ENCODE assay signal across 8 mouse cellular contexts in the genomic region with DNA sequence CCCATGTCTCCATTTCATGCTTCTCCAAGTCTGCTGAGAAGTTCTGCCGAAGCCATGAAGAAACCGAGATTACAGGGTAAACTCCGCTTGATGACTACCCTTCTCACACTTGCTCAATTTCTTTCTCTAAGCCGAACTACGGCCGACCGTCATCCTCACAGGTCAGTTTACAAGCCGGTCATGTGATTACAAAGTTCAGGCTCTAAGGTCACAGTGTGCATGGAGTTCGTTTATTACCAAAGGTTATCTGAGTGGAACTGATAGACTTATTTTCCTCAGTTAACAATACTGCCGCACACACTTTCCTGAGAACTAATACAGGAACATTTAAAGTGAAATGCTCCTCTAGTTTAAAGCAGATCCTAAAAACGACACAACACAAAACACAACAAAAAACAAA.
A peak's percentile ranks its signal among the peaks of the same experiment; 100 is the strongest.
DNase-seq lines count a peak whose midpoint lies in the region; ATAC-seq lines count a peak whose summit lies in the region.

No protein-coding gene starts in this region.

- H3K27me3 ChIP-seq in heart, embryonic 13.5 days (replicated peaks), result no peaks in the 10 kb centered on the region
- H3K27me3 ChIP-seq in intestine, embryonic 16.5 days (replicated peaks; ENCODE audit: control insufficient read depth, insufficient read depth, low read length), result no peaks in the 10 kb centered on the region
- no peaks in the 10 kb centered on the region for H3K27me3 ChIP-seq in liver, embryonic 13.5 days

- ATAC-seq in heart, embryonic 13.5 days (ENCODE audit: extremely low read depth, insufficient number of reproducible peaks, low FRiP score, low TSS enrichment), result no peak
- ATAC-seq in intestine, embryonic 16.5 days, result peak; percentile 91
- ATAC-seq in liver, embryonic 13.5 days (ENCODE audit: low read depth), result peak; percentile 48; the same call in 1 of the 2 replicates

- H3K4me2 ChIP-seq in heart, embryonic 13.5 days, result peak overlapping the region; percentile 57
- H3K4me2 ChIP-seq in intestine, embryonic 16.5 days (ENCODE audit: low read depth, low read length), result no peak overlapping the region
- H3K4me2 ChIP-seq in liver, embryonic 13.5 days, result no peak overlapping the region

- H3K9me3 ChIP-seq in heart, embryonic 13.5 days, result no peaks in the 10 kb centered on the region
- no peaks in the 10 kb centered on the region for H3K9me3 ChIP-seq in intestine, embryonic 16.5 days (ENCODE audit: control insufficient read depth, low read length)
- H3K9me3 ChIP-seq in liver, embryonic 13.5 days (replicated peaks), result no peaks in the 10 kb centered on the region

- H3K4me3 ChIP-seq in heart, embryonic 13.5 days, result peak overlapping the region; percentile 17; the same call in 1 of the 2 replicates
- no peak overlapping the region for H3K4me3 ChIP-seq in intestine, embryonic 16.5 days (ENCODE audit: low read length)
- no peak overlapping the region; the same call in 1 of the 2 replicates for H3K4me3 ChIP-seq in liver, embryonic 13.5 days (replicated peaks)

- intact Hi-C loops in heart, postnatal 25 days (cut with DNase I), result no loop called here

- DNase-seq in heart, postnatal 25 days (ENCODE audit: low spot score), result no peak
- peak; percentile 25 for DNase-seq in adrenal gland, postnatal 10 days
- no peak for DNase-seq in liver, embryonic 13.5 days
- DNase-seq in left cerebral cortex, adult 9 months (ENCODE audit: low spot score in 2 of 2), result no peak
- DNase-seq in Muller cell, postnatal 12 days (ENCODE audit: inconsistent ontology term), result no peak
- DNase-seq in ovary, postnatal 10 days (ENCODE audit: low spot score), result no peak

- H3K9ac ChIP-seq in heart, embryonic 13.5 days, result peak overlapping the region; percentile 51
- H3K9ac ChIP-seq in intestine, embryonic 16.5 days (ENCODE audit: low read depth, low read length), result no peak overlapping the region
- no peak overlapping the region for H3K9ac ChIP-seq in liver, embryonic 13.5 days

- H3K27ac ChIP-seq in heart, embryonic 13.5 days (replicated peaks), result no peak overlapping the region
- H3K27ac ChIP-seq in intestine, embryonic 16.5 days (ENCODE audit: low read length), result no peak overlapping the region
- H3K27ac ChIP-seq in liver, embryonic 13.5 days, result no peak overlapping the region

- H3K36me3 ChIP-seq in heart, embryonic 13.5 days, result no peaks in the 10 kb centered on the region
- no peaks in the 10 kb centered on the region for H3K36me3 ChIP-seq in intestine, embryonic 16.5 days (ENCODE audit: control insufficient read depth, insufficient read depth, low read length)
- H3K36me3 ChIP-seq in liver, embryonic 13.5 days, result no peaks in the 10 kb centered on the region

- 19% methylated on average over 11 of the region's 11 CpGs for whole genome bisulfite sequencing in heart, embryonic 13.5 days
- 25% methylated on average over 11 of the region's 11 CpGs for WGBS in intestine, embryonic 16.5 days
- 48% methylated on average over 11 of the region's 11 CpGs for WGBS in liver, embryonic 13.5 days (ENCODE audit: insufficient replicate concordance)

- peaks cover 36% of the 10 kb centered on the region for H3K4me1 ChIP-seq in heart, embryonic 13.5 days
- H3K4me1 ChIP-seq in intestine, embryonic 16.5 days (ENCODE audit: control insufficient read depth, insufficient read depth, low read length), result peaks cover 6% of the 10 kb centered on the region; the same call in 1 of the 2 replicates
- peaks cover 15% of the 10 kb centered on the region for H3K4me1 ChIP-seq in liver, embryonic 13.5 days (replicated peaks)
